Mouse (Mus musculus): ENCODE measurements at regions not wholly inside any gene's neighbourhood (a gene's known extent, or its start where the extent isn't known, plus 50 kb on each side); places are given as distances from the start of the nearest gene placed in this dataset.

- no peak for DNase-seq (ENCODE audit: low spot score)
Observed at GRCm38 (mm10) chr1:42755958-42756357, 60.4 kb downstream of the Pou3f3 start.

GRCm38 (mm10) chr1:42756497-42756896 lies 60.9 kb downstream of the Pou3f3 start:
- no peak for DNase-seq (ENCODE audit: low spot score)

GRCm38 (mm10) chr1:42763447-42763846 lies 67.9 kb downstream of the Pou3f3 start:
- DNase-seq (ENCODE audit: low spot score) = no peak

GRCm38 (mm10) chr1:42764048-42764447 lies 68.5 kb downstream of the Pou3f3 start:
- no peak for DNase-seq (ENCODE audit: low spot score)

- peak; percentile 20 for DNase-seq (ENCODE audit: low spot score)
Observed at GRCm38 (mm10) chr1:42770085-42770484, 74.5 kb downstream of the Pou3f3 start.

- DNase-seq (ENCODE audit: low spot score) = no peak
Observed at GRCm38 (mm10) chr1:42772000-42772399, 76.4 kb downstream of the Pou3f3 start.

GRCm38 (mm10) chr1:42773851-42774464 lies 77.1 kb upstream of the Mrps9 start:
- peak; percentile 17 for DNase-seq (ENCODE audit: low spot score)

- no peak for DNase-seq (ENCODE audit: low spot score)
Observed at GRCm38 (mm10) chr1:42774971-42775892, 75.8 kb upstream of the Mrps9 start.

- no peak for DNase-seq (ENCODE audit: low spot score)
Observed at GRCm38 (mm10) chr1:42775893-42776287, 75.1 kb upstream of the Mrps9 start.

- no peak for DNase-seq (ENCODE audit: low spot score)
Observed at GRCm38 (mm10) chr1:42777416-42777815, 73.6 kb upstream of the Mrps9 start.

GRCm38 (mm10) chr1:42779761-42780160 lies 71.3 kb upstream of the Mrps9 start:
- peak; percentile 24 for DNase-seq (ENCODE audit: low spot score)

GRCm38 (mm10) chr1:42780266-42780665 lies 70.8 kb upstream of the Mrps9 start:
- DNase-seq (ENCODE audit: low spot score) = no peak

GRCm38 (mm10) chr1:42781533-42781932 lies 69.5 kb upstream of the Mrps9 start:
- DNase-seq (ENCODE audit: low spot score) = no peak

- DNase-seq (ENCODE audit: low spot score) = no peak
Observed at GRCm38 (mm10) chr1:42783072-42783672, 67.9 kb upstream of the Mrps9 start.

GRCm38 (mm10) chr1:42787240-42787639 lies 63.8 kb upstream of the Mrps9 start:
- DNase-seq (ENCODE audit: low spot score) = no peak

- no peak for DNase-seq (ENCODE audit: low spot score)
Observed at GRCm38 (mm10) chr1:42788413-42788812, 62.6 kb upstream of the Mrps9 start.

All from layer of hippocampus, adult 11-12 months (tissue).